Mouse (Mus musculus): ENCODE data around the gene Paqr5.

GRCm38 (mm10) chr9:62057881-62058506 is 31.3 kb upstream of the Paqr5 start:
- no peak for TF ChIP-seq CTCF (IDR thresholded peaks at IDR 0.05; ENCODE audit: control insufficient read depth, insufficient read depth, low read length)
- no peak for TF ChIP-seq POLR2A (IDR thresholded peaks at IDR 0.05; ENCODE audit: borderline replicate concordance, control insufficient read depth, low read depth, low read length)
